Mouse (Mus musculus) thymus, postnatal 0 days (tissue): ENCODE results near the gene Srp9. TPM values are rescaled to one million over a fixed set of nuclear protein-coding genes. Genes with fewer than 3 reads are reported as not detected.

Experiments used
- DNase-seq: peaks from one replicate; pipeline ENCODE4 v3.0.0-alpha.2; 2015; ENCODE audit warnings: low spot score
- polyA plus RNA-seq: library from polyadenylated mRNA; unstranded; fragments of >200 nt; fragmentation: Nextera tagmentation; extraction: Ambion mirVana; gene quantifications from 2 replicates; pipeline ENCODE4 v1.2.1, GENCODE M21; 2015

Srp9 gene
- polyA plus RNA-seq, 1 experiment from 2014 or later, result 279 TPM

DNA sequence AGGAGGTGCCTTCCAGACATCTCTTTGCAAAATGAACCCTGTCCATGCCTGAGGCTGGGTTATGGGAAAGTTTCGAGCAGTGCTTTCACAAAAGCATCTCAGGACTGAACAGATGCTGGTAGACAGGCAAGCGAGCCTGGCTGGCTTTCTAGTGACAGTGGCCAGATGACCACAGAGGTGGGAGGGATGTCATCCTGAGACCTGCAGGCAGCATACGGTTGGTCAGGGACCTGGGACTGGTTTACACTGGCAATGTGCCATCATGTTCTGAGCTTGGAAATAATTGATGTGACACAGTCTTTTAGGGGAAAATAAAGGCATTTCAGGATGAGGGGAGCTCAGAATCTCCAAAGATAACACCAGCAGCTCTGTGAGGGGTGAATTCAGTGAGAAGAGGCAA is 19.5 kb upstream of the Srp9 start:
- no peak for DNase-seq

DNA sequence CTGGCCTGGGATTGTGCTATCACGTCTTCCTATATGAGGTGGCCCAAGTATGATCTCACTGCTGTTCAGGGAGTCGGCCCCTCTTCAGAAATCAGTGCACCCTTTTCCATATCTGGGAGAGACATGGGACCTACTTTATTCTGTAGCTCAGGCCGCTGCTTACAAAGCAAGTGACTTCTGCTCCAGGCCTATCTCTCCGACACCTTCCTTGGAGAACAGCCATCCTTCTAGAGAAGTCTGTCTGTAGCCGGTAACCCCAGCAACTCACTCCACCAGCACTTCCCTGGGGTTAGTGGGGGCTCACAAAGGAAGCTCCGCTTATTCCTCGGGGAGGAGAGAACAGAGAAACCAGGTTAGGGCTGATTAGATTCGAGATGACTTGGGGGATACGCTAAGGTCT is 17.3 kb upstream of the Srp9 start:
- no peak for DNase-seq

DNA sequence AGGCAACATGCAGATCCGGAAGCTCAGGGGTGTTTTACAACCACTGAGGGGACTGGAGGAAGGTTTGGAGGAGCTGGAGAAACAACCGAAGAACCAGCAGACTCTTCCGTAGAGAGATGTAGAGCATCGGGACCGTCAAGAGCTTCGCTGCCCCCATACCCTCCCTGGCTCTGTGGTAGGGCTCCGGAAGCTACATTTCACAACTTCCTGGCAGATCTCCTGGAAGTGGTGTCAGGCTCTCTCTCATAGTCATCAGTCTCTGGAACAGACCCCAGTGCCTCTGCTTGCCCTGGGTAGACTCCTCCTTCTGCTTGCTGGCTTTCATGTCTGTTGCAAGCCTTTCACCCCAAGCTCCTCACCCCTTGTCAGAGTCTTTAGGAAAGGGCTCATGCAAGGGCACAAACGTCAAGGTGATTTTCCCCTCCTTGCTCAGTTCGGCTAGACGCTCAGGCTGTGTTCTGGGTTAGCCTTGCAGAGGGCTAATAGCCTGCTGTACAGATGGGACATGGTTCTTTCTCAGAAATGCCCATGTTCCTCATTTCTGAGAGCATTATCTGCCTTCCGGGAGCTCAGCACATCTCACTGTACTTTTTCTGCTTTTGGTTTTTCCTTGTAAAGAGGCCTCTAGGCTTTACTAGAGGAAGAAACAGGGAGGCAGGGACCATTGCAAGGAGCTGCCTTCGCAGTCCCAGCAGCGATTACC is 16.0 kb upstream of the Srp9 start:
- peak; percentile 55 for DNase-seq

DNA sequence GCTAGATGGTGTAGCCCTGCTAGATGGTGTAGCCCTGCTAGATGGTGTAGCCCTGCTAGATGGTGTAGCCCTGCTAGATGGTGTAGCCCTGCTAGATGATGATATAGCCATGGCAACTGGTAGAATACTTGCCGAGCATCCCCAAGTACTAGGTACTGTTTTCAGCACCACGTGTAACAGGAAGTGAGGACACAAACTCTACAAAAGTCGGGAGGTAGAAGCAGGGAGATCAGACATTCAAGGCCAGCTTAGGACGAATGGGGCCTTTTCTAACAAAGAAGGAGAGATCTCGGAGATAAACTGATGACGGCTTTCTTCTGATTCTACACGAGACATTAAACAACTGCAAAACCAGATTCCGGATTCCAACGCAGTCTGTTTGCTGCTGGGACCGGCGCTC is 14.4 kb upstream of the Srp9 start:
- DNase-seq, result no peak

DNA sequence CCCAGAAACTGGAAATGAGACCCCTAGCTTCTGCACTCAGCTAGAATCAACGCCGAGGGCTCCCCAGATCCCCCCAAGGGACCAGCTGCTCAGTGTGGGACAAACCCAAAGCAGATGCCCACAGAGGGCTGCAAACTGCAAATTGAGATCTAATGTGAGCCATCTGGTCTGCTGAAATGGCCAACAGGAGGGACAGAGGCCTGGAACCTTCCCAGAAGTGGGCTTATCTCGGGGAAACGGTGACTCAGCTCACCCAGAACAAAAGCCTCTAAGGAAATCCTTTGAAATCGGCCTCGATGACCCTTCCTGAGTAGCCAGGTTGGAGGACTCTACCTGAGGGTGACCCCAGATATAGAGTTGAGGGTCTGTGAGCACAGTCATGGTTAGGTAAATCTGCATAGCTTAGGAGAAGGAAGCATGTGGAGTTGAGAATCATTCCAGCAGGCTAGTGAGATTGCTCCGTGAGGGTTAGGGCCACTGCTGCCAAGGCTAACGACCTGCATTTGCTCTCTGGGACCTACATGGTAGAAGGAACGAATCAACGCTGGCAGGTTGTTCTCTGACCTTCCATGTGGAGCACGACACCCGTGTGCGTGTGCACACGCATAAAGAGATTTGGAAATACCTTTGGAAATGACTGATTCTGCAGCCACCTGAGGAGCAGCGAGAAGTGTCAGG is 13.7 kb upstream of the Srp9 start:
- DNase-seq, result no peak

DNA sequence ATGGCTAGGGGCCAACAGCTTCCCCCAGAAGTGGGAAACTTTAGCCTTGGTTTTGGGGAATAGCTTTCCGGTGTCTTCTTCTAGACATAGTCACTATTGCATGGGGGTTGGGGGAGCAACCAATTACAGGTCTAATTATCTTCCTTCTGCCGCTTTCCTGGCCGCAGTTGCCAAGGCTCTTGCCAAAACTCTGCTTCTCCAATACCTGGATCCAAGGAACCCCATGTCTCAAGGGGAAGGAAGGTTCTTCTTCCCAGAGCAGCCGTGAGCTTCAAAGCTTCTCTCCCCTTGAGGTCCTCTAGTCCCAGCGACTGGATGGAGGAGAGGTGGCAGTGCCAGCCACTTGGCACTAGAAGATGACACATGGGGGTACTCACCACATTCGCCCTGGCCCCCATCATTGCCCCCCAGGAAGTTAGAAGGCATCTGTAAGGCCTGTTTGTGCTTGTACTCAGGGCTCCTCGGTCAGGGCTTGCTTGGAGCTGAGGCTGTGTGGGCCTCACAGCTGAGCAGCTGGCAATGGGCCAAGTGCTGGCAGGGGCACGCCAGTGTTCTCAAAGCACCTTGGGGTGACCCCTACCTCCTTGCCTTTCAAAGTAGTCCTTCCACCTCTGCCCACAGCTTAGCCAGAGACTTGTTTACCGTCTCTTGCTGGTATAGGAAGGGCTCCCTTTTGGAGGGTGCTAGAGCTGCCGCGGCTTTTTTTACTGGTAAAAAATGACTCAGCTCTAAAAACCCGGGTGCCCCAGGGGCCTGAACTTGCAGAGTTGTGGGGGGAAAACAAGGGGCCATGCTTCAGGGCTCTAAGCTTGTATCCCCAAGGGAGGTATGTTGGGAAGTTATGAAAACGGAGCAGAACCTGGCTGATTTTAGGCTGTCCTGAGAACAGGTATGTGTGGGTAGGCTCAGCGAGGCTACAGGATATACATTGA is 12.9 kb upstream of the Srp9 start:
- peak; percentile 21 for DNase-seq

DNA sequence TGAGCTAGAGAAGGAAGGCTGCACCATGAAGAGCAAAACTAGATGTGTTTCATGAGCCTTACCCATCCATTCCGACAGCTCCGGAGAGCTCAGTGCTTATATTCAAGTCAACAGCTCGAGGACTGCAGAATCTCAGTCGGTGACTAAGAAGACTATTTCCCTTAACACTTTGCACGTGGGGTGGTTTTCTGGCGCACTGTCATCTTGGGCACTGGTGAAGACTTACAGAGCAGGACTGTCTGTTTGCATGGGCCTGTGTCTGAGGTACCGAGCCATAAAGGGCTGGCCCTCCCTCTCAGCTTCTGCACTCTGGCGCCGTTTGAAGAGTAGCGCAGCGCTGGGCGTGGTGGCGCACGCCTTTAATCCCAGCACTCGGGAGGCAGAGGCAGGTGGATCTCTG is 12.2 kb upstream of the Srp9 start:
- no peak for DNase-seq

DNA sequence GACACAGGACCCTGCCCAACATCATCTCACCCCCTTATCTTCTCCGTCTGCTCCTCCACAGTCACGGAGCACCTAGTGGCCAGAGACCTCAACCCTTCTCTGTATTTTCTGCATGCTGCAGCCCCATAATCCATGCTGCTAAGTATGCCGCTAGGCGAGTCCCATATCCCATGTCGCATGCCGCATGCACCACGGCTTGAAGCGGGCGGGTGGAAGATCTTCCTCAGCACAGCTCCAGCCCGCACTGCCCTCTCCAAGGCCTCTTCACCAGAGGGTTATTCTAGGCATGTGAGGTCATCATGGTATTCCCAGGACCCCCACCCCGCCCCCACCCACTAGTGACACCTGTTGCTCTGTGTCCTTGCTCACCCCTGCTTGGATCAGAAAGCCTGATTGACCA is 11.4 kb upstream of the Srp9 start:
- no peak for DNase-seq

DNA sequence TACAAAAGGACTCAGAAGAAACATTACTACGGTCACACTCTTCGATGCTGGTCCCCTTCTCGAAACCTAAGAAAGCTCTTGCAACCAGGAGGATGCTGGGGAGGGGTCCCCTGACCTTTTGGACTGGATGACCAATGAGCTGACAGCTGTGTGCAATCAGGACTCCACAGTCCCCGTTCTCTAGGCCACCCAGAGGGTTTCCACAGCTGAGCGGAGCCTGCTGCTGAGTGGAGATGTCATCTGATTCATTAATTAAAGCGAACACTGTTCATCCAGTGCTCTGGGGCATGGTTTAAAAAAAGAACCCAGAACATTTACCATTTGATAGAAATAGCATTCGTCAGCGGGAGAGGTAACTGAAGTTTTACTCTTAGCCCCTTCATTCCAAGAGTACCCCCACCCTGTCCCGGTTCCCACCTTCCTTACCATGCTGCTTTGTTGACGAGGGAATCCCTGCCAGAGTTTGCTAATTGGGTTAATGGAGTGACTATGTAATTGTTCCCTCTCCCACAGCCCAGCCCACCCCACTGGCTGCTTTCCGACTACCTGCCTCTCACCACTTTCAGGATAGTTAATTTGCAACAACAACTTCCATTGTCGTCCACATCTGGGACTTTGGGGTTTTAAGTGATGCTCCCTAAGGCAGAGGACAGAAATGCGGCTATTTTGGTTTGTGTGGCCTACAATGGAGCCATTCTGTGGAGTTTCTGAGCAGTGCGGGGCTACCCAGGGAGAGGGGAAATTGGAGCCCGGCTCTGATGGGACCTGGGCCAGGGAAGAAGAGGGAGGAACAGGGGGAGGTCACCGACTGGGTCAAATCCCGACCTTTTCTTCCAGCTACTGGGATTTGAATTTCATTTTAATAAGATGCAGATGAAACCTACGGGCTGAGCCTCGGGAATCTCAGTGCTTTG is 10.7 kb upstream of the Srp9 start:
- no peak for DNase-seq

DNA sequence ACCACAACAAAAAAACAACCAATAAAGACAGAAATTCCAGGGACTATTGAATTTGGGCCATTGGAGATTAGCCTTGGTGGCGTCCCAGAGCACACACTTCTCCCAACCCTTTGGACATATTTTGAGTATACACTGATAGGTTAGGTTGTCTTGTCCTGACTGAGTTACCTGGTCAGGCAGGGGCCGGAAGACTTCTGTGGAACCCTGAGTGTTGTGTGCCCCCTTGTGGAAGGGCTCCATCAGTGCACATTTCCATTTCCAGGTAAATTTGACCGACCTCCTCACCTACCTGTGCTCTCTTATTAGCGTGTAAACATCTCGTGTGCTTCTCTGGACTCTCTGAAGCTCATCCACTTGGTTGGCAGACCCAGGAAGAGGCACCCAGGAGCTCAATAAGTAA is 9.3 kb upstream of the Srp9 start:
- peak; percentile 63 for DNase-seq

DNA sequence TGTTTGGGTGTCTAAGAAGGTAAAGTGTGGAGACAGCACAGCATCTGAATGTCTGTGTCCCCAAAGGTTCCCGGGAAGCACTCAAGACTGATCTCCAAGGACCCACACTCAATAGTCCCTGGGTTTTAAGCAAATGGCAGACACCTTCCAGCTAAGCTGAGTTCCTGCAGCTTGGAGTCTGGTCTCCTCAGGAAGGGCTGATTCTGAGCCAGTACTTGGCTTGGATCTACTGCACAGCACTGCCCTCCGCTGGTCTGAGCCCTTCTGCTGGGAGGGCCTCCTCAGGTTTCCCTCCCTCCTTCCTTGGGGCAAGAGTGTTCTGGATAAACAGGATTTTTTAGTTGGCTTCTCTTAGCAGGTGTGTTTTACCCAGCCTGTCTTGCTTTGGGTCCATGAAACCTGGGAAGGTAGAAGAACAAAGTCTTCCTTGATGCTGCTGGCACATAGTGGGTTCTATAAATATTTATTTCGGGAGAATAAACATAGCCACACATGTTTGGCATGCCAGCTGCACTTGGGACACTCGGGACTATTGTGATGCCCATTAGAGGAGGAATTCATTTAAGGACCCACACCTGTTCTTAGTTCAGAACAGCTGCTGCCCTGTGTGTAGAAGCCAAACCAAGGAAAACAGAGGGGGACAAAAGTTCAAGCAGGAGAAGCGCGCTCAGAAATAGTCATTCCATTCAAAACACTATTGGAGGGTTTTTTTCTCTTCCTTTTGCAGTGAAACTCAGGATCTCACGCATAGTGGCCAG is 8.7 kb upstream of the Srp9 start:
- DNase-seq, result no peak

DNA sequence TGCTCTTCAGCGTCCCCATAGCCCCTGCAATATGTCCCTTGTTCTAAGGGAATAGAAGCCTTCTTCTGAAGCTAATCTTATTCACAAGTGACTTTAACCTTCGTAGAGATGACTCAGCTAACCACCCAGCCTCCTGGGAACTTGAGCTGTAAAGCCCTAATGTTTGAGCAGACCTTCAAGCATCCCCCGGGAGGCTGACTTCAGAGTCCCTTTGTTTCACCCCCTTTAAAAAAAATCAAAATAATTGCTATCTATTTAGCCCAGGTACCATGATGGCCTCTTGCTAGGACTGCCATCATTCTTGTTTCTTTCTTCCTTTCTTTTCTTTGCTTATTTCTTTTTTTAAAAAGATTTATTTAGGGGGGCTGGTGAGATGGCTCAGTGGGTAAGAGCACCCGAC is 2.1 kb upstream of the Srp9 start:
- no peak for DNase-seq

DNA sequence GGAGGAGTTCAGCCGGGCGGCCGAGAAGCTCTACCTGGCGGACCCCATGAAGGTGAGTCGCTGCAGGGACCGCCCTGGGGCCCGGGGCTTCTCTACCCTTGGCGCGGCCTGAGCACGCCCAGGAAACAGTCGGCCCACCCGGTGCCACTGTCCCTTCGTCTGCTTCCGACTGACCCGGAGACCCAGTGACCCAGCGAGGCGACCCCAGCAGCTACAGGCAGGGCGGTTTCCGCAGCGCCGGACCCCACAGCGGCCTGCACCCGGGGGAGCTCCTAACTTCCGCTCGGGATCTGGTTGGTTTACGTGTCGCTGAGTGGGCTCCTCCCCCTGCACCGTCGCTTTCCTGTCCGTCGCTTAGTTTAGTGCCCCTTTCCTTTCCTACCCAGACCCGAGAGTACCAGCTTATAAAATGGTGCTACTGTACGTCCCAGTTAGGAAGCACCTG is 409 bp downstream of the Srp9 start:
- DNase-seq, result peak; percentile 91

DNA sequence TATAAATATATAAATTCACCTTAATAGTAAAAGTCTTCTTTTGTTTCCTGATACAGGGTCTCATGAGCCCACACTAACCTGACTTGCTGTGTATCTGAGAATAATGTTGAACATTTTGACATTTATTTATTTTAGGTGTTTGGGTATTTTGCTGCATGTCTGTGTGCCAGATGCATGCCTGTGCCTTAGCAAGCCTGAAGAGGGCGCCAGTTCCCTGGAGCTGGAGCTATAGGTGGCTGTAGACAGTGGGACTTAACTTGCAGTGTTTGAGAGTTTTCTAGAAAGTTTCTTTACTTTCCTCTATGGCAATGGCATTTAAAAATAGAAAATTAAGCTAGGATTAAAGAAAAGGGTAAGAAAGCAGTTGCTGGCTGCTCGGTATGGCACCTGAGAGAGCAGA is 6.3 kb downstream of the Srp9 start:
- peak; percentile 22 for DNase-seq

DNA sequence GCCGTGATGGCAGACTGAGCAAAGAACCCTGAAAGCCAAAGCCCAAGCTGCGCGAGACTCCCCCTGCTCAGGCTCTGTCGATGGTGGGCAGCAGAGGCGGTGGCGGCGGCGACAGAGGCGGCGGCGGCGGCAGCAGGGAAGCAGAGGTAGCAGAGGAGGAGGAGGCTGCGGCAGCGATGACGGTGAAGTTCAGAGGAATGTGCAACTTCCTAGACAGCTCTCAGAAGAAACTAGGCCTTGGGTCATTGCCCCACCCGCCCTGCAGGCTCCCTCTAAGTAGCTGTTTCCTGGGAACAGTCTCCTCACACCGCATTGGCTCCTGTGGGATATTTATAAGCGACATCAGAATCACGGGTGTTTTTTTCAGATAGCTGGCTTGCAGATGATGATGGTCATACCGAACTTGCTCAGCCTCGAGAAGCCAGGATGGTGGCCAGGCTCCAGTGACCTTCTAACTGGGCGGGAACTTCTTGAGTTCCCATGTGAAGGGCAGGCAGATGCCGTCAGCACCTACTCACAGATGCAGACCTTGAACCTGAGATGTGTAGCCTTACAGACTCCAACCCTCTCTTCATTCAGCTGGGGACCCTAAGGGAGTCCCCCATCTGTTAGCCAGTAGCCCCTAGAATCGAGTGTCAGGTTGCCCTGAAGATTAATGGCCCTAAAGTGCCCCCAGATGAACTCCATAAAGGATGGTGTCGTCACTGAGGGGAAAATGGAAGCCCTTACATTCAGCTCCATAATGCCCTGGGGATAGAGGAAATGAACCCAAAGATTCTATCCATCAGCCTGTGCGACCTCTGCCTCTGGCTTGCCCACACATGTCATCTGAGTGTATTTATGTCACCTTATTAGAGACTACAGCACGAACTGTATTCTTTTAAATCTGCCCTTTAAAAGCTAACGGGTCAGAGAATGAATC is 12.9 kb downstream of the Srp9 start:
- DNase-seq, result no peak

DNA sequence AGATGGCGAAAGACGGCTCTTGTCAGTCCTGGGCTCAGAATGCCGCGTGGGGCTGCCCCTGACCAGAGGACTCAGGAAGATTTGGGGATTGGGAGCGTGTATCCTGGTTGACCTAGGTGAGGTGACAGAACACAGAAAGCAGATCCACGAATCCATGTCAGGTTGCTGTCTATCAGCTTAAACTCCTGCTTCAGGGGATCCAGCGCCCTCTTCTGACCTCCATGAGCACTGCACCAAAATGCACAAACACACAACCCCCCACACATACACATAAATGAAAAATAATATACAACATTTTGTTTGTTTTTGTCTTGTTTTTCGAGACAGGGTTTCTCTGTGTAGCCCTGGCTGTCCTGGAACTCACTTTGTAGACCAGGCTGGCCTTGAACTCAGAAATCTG is 13.6 kb downstream of the Srp9 start:
- no peak for DNase-seq

DNA sequence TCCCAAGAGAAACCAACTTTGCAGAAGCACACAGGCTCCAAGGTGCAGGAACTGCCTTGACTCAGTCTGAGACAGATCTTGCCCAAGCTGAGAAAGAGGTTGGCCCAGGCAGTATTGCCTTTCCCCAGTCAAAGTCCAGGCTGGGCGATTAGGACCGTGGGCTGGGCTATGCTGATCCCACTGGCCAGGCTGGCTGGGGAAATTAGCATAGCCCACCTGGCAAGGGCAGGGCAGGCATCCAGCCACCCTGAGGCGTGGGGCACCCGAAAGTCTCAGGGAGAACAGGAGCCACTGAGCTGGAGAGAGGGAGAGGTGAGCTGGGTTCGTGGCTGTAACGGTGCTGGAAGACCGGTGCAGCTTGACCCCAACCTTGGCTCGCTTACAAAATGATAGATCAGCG is 15.4 kb downstream of the Srp9 start:
- DNase-seq, result no peak

DNA sequence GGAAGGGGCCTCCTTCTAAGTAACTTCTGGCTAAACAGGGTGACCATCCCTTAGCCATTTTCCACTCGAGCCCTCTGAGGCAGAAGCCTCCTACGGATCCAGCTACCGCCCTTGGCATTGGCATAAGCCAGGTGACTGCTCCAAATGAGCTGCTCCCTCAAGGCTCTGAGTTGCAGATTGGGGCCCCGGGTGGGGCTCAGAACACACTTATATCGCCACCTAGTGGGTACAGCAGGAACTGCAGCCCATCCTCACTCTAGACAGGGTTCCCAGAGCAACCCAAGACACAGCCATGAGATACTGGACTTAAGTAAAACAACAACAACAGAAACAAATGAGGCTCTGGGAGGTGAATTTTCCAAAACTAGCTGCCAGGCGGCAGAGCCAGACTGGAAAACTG is 15.8 kb downstream of the Srp9 start:
- peak; percentile 80 for DNase-seq

DNA sequence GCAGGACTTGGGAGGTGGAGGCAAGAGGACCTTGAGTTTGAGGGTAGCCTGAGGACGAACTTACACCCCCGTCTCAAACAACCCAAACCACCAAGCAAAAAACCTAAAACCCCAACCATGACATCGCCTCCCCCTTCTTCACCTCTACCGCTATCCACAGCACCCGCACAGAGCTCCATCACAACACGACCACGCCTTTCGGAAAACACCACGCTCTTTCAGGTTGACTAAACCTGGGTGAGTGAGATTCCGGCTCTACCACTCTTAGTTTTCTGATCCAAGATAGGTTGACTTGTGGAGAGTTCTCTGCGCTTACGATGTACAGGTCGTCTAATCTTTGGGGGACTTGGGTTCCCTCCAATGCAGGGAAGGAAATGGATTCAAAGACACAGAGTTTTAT is 18.2 kb downstream of the Srp9 start:
- DNase-seq, result no peak
